Mouse (Mus musculus): ENCODE data around the gene Ormdl3.
"Not testable (repeated sequence)": the region's sequence is repeated elsewhere in the genome, so short reads cannot be mapped to it uniquely, and the experiment has no call there.

Gene Ormdl3

GRCm38 (mm10) chr11:98586892-98587563, at the start of gene Ormdl3:
Gene Ormdl3 (minus strand): TSS chr11:98587368.
- DNase-seq = peak; percentile 95

DNA sequence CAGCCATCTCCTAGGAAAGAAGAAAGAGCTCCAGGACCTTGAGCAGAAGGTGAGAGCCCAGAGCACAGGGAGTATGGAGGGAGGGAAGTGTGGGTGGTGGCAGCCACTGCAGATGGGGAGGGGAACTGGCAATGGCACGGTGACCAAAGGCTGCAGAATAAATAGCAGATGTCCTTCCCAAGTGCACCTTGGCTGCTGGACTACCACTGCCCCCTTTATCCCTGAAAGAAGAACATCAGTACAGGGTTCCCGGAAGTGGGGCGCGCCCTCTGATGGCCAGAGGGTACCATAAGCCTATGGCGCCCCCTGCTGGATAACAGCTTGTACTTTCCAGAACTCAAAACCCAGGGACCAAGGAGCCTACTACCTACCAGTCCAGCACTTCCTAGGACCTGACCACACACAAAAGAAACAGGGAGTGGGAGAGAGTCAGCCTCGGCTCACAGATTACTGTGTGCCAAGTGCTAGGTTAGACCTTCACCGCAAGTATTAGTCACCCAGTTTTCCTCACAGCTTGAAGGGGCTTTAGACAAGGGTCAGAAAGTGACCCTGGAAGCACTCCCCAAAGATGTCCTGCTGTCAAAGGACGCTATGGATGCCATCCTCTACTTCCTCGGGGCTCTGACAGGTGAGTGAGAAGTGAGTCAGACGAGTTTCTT, 48.3 kb upstream of the Ormdl3 start:
- DNase-seq = not testable (repeated sequence)

GRCm38 (mm10) chr11:98630646-98631045, 43.5 kb upstream of the Ormdl3 start:
- DNase-seq = no peak

GRCm38 (mm10) chr11:98628706-98629105, 41.5 kb upstream of the Ormdl3 start:
- DNase-seq = no peak

DNA sequence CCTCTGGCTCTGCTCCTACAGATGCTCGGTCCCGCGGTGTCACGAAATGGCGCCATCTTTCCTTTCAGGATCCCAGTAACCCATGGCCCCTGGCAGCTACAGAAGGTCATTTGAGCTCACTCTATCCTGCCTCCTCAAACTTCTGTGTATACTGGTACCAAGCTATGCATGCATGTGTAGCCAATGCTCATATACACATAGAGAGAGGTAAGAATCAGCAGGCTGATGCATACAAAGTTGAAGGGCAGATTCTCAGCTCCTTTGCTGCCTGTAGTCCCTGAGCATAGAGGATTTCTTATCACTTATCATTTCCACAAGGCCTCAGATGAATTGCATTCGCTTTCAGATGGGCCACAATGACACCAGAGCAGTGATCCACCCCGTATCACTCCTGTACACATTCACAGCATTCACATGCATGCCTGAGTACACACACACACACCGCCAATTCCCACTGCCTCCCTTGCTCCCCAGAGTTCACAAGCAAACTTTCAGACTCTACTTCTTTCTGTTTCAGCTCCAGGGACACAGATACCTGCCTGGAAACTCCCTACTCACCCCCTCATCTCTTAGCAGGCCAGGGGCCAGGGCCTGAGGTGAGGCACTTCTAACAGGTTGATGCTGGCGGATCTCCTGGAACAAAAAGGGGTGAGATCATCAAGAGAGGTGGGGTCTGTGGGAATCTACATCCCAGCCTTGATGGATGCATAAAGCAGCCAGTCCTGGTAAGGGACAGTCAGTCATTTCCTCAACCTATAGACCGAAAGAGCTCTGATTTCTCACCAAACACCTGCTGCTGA, 38.6 kb upstream of the Ormdl3 start, which contains the start of the genes Gm12355 and Gsdma3:
Gm12355 (minus strand) TSS at position 51 of the 800 bp plus-strand sequence.
Gsdma3 (plus strand) TSS at position 750 of the 800 bp plus-strand sequence.
- no peak for DNase-seq

GRCm38 (mm10) chr11:98624381-98624780, 37.2 kb upstream of the Ormdl3 start:
- not testable (repeated sequence) for DNase-seq

DNA sequence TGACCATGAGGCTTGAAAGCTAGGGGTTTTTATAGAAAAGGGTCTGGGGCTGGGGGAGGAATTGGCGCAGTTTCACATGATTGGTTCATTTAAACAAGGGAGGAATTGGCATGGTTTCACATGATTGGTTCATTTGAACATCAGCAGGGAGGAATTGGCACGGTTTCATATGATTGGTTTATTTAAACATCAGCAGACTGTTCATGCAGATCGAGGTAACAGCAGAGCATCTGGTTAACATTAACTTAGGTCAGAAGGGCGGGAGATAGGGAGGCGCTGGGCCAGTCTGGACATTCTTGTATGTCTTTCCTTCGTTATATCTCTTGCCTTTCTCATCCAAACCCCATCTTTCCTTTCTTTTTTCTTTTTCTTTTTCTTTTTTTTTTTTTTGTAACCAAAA, 36.8 kb upstream of the Ormdl3 start:
- not testable (repeated sequence) for DNase-seq

DNA sequence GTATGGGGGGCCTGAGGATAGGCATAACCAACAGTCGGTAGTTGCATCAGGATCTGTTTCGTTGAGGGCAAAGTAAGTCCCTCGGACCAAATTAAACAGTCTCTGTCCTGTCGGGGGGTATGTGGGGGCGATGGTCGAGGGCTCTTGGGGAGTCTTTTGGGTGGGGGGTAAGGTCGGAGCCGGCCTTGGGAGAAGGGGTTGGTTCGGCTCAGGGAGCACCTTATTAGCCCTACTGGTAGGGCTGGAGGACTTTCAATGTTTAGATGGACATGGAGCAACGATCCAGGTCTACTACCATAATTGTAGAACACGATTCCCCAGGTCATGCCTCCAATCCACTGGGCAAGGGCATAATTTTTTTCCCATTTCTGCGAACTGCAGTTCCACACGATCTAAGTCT, 33.6 kb upstream of the Ormdl3 start:
- no peak for DNase-seq

DNA sequence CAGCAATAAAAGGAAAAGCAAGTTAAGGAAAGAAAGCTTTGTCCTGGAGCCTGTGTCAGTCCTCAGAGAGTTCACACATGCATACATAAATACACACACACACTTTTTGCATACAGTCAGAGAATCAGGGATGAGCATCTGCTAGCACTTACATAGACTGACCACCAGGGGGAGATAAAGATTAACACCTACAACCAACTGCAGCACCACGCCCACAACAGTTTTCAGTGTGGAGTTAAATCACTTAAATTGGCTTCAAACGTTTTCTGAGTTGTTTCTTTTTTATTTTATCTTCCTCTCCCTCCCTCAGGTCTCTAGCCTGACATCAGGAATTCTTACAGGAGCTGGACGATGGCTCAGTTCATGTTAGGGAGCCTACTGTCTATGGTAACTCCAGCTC, 19.6 kb upstream of the Ormdl3 start:
- DNase-seq = no peak

- DNase-seq = not testable (repeated sequence)
Measured at GRCm38 (mm10) chr11:98604911-98605310, 17.7 kb upstream of the Ormdl3 start.

DNA sequence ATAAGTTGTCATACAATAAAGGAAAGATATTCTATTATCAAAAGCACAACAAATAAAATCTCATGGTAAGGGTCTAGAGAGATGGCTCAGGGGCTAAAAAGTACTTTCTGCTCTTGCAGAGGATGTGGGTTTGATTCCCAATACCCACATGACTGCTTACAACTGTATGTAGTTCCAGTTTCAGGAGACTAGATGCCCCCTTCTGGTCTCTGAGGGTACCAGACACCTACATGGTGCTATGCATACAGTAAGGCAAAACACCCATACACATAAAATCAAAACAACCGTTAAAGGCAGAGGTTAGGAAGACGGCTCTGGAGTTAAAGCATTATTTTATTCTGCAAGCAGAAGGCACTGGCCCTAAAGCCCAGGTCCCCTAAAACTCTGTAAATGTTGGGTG, 16.8 kb upstream of the Ormdl3 start:
- DNase-seq = no peak

- no peak for DNase-seq
Measured at GRCm38 (mm10) chr11:98602090-98602690, 15.0 kb upstream of the Ormdl3 start.

- DNase-seq = peak; percentile 34
Measured at GRCm38 (mm10) chr11:98599291-98599690, 12.1 kb upstream of the Ormdl3 start.

GRCm38 (mm10) chr11:98598851-98599290, 11.7 kb upstream of the Ormdl3 start:
- peak; percentile 57 for DNase-seq

DNA sequence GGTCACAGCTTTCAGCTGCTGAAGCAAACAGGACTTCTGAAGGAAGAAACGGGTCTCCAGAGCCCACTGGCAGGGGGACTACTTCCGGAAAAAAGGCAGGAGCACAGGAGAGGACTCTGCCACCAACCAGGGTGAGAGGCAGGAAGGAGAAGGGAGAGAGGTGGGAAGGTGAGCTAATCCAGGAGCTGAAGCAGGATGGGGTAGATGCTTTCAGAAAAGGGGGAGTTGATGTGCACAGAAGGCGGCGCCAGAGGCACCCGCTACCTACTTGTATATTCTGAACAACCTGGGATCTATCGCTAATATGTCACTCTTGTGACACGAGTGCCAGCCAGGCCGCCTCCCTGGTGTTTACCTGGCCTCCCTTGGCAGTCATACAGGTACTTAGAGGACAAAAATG, 10.8 kb upstream of the Ormdl3 start, which contains the start of gene Lrrc3c:
Lrrc3c (plus strand) TSS at position 301 of the 400 bp plus-strand sequence.
- DNase-seq = no peak

GRCm38 (mm10) chr11:98597363-98597762, 10.2 kb upstream of the Ormdl3 start:
- no peak for DNase-seq

- no peak for DNase-seq
Measured at GRCm38 (mm10) chr11:98595955-98596354, 8.8 kb upstream of the Ormdl3 start.

- no peak for DNase-seq
Measured at GRCm38 (mm10) chr11:98595473-98595872, 8.3 kb upstream of the Ormdl3 start.

DNA sequence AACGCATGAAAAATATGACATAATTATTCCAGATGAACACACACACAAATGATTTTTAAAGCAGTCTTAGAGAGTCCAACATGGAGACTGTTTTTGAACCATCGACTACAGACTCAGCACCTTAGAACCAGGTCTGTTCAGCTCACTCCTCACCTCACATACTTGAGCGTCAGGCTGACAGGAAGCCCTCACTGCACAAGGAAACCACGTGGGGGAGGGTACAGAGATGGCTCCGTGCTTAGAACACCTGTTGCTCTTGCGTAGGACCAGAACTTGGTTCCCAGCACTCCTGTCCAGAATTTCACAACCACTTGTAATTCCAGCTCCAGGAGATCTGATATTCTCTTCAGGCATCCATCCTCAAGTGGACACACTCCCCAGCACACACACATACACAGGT, 7.9 kb upstream of the Ormdl3 start:
- DNase-seq = no peak

DNA sequence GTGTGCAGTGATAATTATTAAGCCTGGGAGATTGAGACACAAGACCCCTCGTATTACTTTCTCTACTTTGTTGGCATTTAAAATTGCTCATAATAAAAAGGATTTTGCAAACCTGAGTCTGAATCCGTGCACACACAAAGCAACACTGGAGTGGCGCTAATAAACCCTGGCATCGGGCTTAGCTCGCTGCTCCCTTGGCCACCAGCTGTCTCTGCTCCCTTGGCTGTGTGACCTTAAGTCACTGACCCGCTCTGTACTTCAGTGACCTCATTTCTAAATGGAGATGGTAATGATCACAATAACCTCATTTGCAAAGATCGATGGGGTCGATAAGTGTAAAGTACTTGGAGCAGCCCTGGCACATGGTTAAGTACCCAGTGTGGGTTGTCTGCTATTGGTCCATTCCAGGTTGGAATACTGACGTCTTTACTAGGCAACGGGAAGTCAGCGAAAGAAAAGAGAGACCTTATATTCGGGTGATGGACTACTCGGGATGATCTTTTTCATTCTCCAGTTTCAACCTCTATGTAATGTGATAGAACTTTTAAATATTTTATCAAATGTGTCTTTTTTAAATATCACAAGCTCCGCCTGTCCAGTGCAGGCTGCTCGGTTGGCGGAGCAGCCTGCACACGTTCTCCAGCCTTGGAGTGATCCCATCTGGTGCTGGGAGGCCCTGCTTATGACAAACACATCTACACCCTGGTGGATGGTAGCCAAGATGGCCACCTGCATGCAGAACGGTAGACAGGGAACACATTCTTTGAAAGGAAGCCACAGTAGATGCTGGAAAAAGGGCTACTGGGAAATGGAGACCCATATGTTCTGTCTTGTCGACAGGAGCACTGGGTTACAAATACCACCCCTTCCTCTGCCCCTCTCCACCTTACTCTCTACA, 3.6 kb upstream of the Ormdl3 start:
- peak; percentile 40 for DNase-seq

GRCm38 (mm10) chr11:98589306-98589705, 2.1 kb upstream of the Ormdl3 start:
- DNase-seq = no peak

DNA sequence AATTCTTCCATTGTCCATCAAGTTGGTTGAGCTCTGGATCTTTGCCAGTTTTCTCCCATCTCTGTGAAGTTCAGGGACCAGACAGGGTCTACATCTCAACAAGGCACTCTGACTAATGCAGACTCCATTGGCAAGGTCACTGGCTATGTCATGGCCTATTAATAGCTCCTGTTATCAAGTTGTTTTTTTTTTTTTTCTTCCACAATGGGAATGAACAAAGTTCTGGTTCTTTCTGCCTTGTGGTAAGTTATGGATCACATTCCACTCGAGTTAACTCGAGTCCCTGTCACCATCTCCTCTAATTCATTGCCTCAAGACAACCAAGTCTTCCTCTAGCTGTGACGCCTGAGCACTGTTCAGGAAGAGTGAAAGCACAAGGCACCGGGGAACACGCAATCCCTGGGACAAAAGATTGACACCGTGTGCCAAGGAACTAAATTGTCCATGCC, 1.7 kb upstream of the Ormdl3 start:
- no peak for DNase-seq
